Mouse (Mus musculus): Measurements from ENCODE around the gene Scyl2. TPM values are rescaled to one million over a fixed set of nuclear protein-coding genes. Genes with fewer than 3 reads are reported as not detected.

Gene Scyl2
- 2.8 and 3.1 TPM in 2 replicates for polyA plus RNA-seq (2015; fragmentation: Nextera tagmentation; extraction: Ambion mirVana)

GRCm38 (mm10) chr10:89686139-89686808 is at the start of gene Scyl2:
Scyl2 (minus strand) TSS chr10:89686285.

GRCm38 (mm10) chr10:89732001-89732794 is 46.1 kb upstream of the Scyl2 start, which contains the start of gene Actr6:
Actr6 (minus strand) TSS chr10:89732295.

GRCm38 (mm10) chr10:89621129-89621528 is 65.0 kb downstream of the Scyl2 start, which contains the start of gene Slc17a8:
Slc17a8 (minus strand) TSS chr10:89621253.

Other genes starting within 250 kb of the Scyl2 start
- 6.1 and 8.3 TPM in 2 replicates for gene Gas2l3, start 242.3 kb downstream of the Scyl2 start, polyA plus RNA-seq (2015; fragmentation: Nextera tagmentation; extraction: Ambion mirVana)
- gene Nr1h4, start 152.7 kb downstream of the Scyl2 start, polyA plus RNA-seq (2015; fragmentation: Nextera tagmentation; extraction: Ambion mirVana): not detected in 2 replicates
- not detected in 2 replicates for gene Slc17a8, start 65.0 kb downstream of the Scyl2 start, polyA plus RNA-seq (2015; fragmentation: Nextera tagmentation; extraction: Ambion mirVana)
- 17.2 and 19.9 TPM in 2 replicates for gene Actr6, start 46.0 kb upstream of the Scyl2 start, polyA plus RNA-seq (2015; fragmentation: Nextera tagmentation; extraction: Ambion mirVana)
- gene Uhrf1bp1l, start 58.7 kb upstream of the Scyl2 start, polyA plus RNA-seq (2015; fragmentation: Nextera tagmentation; extraction: Ambion mirVana): 6.3 and 8.8 TPM in 2 replicates
- gene Anks1b, start 187.2 kb upstream of the Scyl2 start, polyA plus RNA-seq (2015; fragmentation: Nextera tagmentation; extraction: Ambion mirVana): 0.50 and 1.4 TPM in 2 replicates